Mouse (Mus musculus) fibroblast of lung, adult 2 months (primary cell): ENCODE data around the gene Pnlip.

ENCODE experiments used
- DNase-seq: peaks from one replicate; pipeline ENCODE4 v3.0.0-alpha.2; 2011; ENCODE audit warnings: low read depth

The Pnlip gene

GRCm38 (mm10) chr19:58652198-58652597 is at the start of gene Pnlip:
TSS of gene Pnlip (plus strand) at chr19:58652498.
- no peak for DNase-seq

DNA sequence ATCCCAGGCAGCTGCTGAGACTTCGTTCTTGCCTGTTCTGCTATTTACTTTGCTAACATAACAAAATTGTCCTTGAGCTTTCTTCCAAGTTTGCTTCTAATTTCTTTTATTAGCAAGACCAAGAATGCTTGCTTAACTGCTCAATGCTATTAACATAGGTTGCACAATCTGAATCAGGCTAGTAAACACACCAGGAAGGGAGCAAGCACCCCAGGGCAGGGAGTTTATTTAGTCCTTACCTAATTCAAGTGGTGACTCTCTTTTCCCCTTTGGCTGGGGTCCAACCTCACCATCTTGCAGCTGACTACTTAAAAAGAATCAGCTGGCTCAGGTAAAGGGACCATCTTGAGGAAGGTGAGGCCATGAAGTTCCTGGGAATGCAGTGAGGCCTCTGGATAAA is 42.6 kb upstream of the Pnlip start:
- DNase-seq, result no peak

GRCm38 (mm10) chr19:58612745-58613144 is 39.6 kb upstream of the Pnlip start:
- DNase-seq, result no peak

- DNase-seq, result no peak
Measured at GRCm38 (mm10) chr19:58616606-58617005, 35.7 kb upstream of the Pnlip start.

DNA sequence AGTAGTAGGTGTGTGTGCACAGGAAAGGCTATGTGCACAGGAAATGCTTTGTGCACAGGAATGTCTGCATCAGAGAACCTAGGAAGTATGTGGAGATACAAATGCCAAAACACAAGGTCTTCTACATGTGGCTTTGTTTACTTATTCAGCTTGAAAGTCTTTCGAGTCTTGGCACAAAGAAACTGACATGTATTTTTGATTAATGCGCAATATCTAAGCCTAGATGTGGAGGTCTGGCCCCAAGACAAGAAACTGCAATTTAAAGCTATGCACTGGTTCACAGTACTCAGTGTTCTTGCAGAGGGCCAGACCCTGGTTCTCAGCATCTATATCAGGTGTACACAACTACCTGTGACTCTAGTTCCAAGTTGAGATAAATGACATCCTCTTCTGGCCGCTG is 31.6 kb upstream of the Pnlip start:
- DNase-seq, result no peak

- no peak for DNase-seq
Measured at GRCm38 (mm10) chr19:58621646-58622045, 30.7 kb upstream of the Pnlip start.

- DNase-seq, result no peak
Measured at GRCm38 (mm10) chr19:58624799-58625198, 27.5 kb upstream of the Pnlip start.

DNA sequence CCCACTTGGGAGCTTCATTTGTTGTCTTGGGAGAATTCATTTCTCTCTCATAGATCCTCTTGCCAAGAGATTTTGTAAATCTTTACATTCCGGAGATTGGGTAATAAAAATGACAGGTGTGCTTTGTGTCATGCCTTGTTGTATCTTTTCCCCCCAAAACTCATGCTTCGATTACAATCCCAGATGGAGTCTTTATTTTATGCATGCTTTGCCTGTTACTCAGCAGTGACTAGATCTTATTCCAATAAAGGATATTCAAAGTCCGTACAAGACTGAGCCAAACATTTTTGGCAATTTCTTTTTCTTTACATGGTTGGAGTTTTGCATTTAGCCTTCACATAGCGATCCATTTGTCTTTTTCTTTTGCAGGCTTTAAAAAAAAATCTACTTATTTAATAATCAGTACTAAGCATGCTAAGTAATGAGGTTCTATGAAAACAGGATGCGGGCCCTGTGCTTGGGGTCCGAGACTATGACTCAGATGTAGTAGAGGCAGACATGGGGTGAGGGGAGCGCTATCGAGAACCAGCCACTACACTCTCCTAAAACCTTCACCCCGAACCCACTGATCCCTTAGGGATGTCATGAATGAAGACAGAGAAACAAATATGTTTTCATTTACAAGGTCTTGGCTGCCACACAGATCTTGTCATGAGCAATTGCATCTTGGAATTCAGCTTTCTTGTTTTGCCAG is 26.9 kb upstream of the Pnlip start:
- no peak for DNase-seq

GRCm38 (mm10) chr19:58627406-58628337 is 24.6 kb upstream of the Pnlip start:
- no peak for DNase-seq

- no peak for DNase-seq
Measured at GRCm38 (mm10) chr19:58629351-58629773, 22.9 kb upstream of the Pnlip start.

DNA sequence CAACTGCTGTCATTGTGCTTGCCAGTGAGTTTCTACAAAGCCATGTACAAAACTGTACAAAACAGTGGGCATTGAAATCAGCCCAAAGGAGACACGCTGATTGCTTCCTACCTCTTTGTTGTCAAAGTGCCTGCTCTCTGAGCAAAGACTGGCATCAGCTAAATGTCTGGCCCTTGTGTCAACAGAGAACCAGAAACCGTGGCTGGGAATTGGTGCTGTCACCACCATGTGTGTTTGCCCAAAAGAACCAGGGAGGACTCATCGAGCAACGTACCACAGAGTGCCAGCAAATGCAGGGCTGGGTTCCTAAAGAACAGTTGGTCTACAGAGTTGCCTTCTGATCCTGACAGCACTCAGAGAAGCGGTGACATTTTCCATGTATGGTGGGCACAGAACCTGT is 2.3 kb upstream of the Pnlip start:
- DNase-seq, result no peak

DNA sequence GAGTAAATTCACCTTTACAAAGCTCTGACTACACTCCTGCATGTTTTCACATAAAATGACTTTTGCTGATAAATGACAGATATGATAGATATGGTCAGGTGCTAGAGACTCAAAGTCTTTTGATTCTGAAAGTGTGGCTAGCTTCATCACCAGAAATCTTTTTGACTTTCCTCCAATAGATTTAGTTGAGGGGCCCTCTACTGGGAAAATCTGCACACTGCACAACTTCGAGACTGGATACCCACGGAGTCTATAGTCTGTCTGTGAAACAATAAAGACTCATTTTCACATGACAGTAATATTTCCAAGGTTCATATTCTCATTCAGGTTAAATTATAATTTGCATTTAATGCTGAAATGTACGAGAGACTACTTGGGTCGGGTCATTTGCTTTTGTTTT is 9.8 kb downstream of the Pnlip start:
- DNase-seq, result no peak

GRCm38 (mm10) chr19:58663317-58663716 is 11.0 kb downstream of the Pnlip start:
- DNase-seq, result no peak

- DNase-seq, result no peak
Measured at GRCm38 (mm10) chr19:58664901-58665300, 12.6 kb downstream of the Pnlip start.

DNA sequence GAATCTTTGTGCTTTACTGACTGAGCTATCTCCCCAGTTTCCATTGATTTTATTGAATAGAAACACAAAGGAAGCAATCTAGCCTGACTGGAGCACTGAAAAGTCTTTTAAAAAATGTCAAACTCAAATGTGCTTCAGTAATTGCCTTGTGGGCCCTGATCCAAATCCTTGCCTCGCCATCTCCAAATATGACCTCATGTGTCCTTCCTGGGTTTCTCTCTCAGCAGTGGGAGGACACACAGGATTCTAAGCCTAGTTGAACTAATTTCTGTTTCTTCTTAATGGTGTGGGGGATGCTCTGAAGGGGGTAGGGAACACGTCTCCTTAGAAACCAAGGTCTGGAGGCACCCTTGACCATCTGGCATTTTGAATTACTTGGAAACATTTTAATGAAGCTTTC is 22.3 kb downstream of the Pnlip start:
- DNase-seq, result no peak

DNA sequence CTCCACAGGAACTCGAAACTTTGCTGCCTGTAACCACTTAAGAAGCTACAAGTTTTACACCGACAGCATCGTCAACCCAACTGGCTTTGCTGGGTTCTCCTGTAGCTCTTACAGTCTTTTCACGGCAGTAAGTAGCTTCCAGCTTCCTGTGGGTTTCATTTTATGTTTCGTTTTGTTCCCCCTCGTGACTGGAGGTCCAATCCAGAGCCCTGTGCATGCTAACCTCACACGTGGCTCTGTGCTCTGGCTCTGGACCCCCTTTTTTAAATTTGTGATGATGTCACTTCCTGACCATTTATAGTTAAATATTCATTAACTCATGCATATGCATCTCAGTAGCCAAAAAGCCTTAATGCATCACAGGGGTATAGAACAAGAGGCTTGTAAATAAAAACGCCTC is 24.8 kb downstream of the Pnlip start:
- DNase-seq, result no peak

DNA sequence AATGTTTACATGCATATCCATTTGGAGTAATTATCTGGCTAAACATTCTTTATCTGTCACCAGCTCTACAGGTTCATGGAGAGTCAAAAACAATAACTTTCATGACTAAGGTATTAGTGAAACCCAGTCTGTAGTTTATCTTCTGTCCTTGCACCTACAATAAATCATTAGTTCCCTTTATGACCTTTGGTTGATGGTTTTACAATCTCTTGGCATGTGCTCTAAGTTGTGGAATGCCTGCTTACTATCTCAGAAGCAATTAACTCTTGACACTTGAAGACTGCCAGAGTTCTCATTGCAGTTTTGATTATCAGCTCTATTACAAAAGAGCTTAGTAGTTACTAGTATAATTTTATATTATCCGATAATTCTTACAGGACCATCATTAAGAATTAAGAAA is 36.6 kb downstream of the Pnlip start:
- DNase-seq, result no peak

GRCm38 (mm10) chr19:58695314-58695713 is 43.0 kb downstream of the Pnlip start:
- DNase-seq, result no peak

DNA sequence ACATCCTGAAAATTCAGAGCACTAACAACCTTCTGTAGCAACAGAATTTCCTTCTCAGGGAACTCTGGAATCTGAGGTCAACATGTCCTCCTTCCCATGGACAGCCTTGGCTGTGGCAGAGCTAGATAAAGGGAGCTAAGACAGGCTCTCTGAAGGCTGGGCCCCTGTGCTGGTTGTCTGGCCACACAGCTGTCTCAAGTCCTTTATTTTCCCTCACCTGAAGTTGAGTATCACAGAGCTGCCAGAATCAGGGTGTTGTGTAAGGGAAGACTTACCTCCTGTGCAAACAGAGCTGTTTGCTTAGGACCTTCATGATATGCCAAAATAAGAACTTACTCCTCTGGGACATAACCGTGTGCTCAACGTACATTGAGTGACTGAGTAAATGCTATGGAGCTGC is 43.9 kb downstream of the Pnlip start:
- no peak for DNase-seq

GRCm38 (mm10) chr19:58704556-58704955 is 52.3 kb downstream of the Pnlip start:
- DNase-seq, result no peak

- DNase-seq, result peak; percentile 30
Measured at GRCm38 (mm10) chr19:58708611-58709010, 56.3 kb downstream of the Pnlip start.

DNA sequence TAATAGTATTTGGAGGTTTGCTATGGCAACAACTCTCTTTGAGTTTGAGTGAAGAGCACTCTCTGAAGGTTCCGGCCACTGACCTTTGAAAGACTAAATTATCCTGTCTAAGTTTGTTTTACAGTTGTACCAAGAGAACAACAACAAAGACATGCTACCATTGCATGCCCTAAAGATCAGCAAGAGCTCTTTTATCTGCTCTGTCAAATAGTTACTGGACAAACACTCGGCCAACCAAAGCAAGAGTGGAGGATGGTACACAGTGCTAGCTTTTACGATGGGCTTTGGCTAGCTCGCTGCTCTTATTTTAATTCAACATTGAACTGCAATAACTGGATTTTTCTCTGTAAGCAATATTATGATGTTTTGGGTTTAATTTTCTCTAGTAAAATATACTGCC is 65.6 kb downstream of the Pnlip start:
- DNase-seq, result no peak

DNA sequence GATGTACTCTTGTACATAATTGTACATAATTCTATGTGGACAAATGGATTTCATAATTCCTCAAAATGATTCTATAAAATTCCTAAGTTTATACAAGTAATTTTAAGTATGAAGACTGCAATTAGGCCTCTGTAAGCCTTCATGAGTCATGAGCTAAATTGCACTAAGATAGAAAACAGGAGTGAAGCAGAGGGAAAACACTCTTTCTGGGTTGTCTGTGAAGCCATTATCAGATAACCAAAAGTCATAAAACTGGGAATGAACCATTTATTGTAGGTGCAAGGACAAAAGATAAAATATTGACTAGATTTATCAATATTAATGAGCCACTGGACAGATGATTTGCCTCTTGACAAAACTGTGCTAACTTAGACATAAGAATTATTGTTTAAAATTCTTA is 68.1 kb downstream of the Pnlip start:
- no peak for DNase-seq
